Mouse (Mus musculus) stomach, embryonic 14.5 days (tissue): ENCODE data around the gene Kcnab1. TPM values are rescaled to one million over a fixed set of nuclear protein-coding genes. Genes with fewer than 3 reads are reported as not detected.

Experiments used
- ATAC-seq: fragments of 200-750 bp; cut with Nextera tagmentation; 2 replicates; pipeline ENCODE4 v1.8.0; 2017; ENCODE audit warnings: low read depth, moderate TSS enrichment; ENCODE audit not compliant: insufficient number of reproducible peaks, insufficient read depth, low FRiP score
- H3K27ac ChIP-seq: fragments of 300-500 bp; sonication (generic); 2 replicates; pipeline ENCODE4 v1.5.1; 2014; ENCODE audit warnings: mild to moderate bottlenecking, low read length, moderate library complexity, mixed read lengths
- H3K27me3 ChIP-seq: fragments of 300-500 bp; sonication (generic); 2 replicates; pipeline ENCODE4 v1.6.1; 2014; ENCODE audit warnings: low read length, control low read depth, mixed read lengths; ENCODE audit not compliant: control insufficient read depth, insufficient read depth
- H3K36me3 ChIP-seq: fragments of 300-500 bp; sonication (generic); 2 replicates; pipeline ENCODE4 v1.6.1; 2014; ENCODE audit warnings: mild to moderate bottlenecking, control low read depth, low read length, moderate library complexity, mixed read lengths; ENCODE audit not compliant: control insufficient read depth, insufficient read depth
- H3K4me1 ChIP-seq: fragments of 300-500 bp; sonication (generic); 2 replicates; pipeline ENCODE4 v1.6.1; 2014; ENCODE audit warnings: low read length, control low read depth, mixed read lengths; ENCODE audit not compliant: control insufficient read depth, insufficient read depth
- H3K4me2 ChIP-seq: fragments of 300-500 bp; sonication (generic); replicated peaks from 2 replicates; pipeline ENCODE4 v1.6.1; 2014; ENCODE audit warnings: low read depth, low read length, control low read depth
- H3K4me3 ChIP-seq: fragments of 300-500 bp; sonication (generic); 2 replicates; pipeline ENCODE4 v1.5.1; 2014; ENCODE audit warnings: low read depth, low read length, control low read depth
- H3K9ac ChIP-seq: fragments of 300-500 bp; sonication (generic); replicated peaks from 2 replicates; pipeline ENCODE4 v1.6.1; 2014; ENCODE audit warnings: low read depth, mild to moderate bottlenecking, control low read depth, low read length, moderate library complexity, mixed read lengths
- H3K9me3 ChIP-seq: fragments of 300-500 bp; sonication (generic); 2 replicates; pipeline ENCODE4 v1.6.1; 2016; ENCODE audit warnings: low read depth, low read length, control low read depth; ENCODE audit not compliant: control insufficient read depth
- WGBS: fragments of 180-500 bp; shearing (Covaris S2); extraction: QIAGEN DNeasy Blood & Tissue Kit; methylation state at CpG from one replicate; pipeline ENCODE4 v1.1.7; 2014; 5-methylcytosine and 5-hydroxymethylcytosine counted together
- polyA plus RNA-seq: library from polyadenylated mRNA; unstranded; fragments of >200 nt; fragmentation: Nextera tagmentation; extraction: Ambion mirVana; gene quantifications from 2 replicates; pipeline ENCODE4 v1.2.1, GENCODE M21; 2014

Gene Kcnab1
- polyA plus RNA-seq, 1 experiment from 2014 or later: 3.9 TPM

- no peak overlapping the region for H3K4me2 ChIP-seq
- H3K9ac ChIP-seq: no peak overlapping the region
- H3K27ac ChIP-seq: no peak overlapping the region
- H3K9me3 ChIP-seq: no peaks in the 10 kb centered on the region
- H3K27me3 ChIP-seq: no peaks in the 10 kb centered on the region
- 82% methylated on average over 12 of the region's 12 CpGs for WGBS
- H3K4me3 ChIP-seq: no peak overlapping the region
- ATAC-seq: no peak
- no peaks in the 10 kb centered on the region for H3K4me1 ChIP-seq
- H3K36me3 ChIP-seq: no peaks in the 10 kb centered on the region
These were observed 153.6 kb downstream of the Kcnab1 start for GRCm38 (mm10) chr3:65262506-65263422.

- peak; percentile 74; the same call in 1 of the 2 replicates for ATAC-seq
- Histone ChIP-seq H3K27ac (no peak overlapping the region), H3K9me3 (no peaks in the 10 kb centered on the region), H3K4me3 (no peak overlapping the region), H3K27me3 (no peaks in the 10 kb centered on the region), H3K4me2 (no peak overlapping the region), H3K9ac (no peak overlapping the region), H3K36me3 (no peaks in the 10 kb centered on the region), H3K4me1 (no peaks in the 10 kb centered on the region)
- 46% methylated on average over 1 of the region's 1 CpGs for WGBS
These were observed 164.1 kb downstream of the Kcnab1 start for GRCm38 (mm10) chr3:65273317-65273716.

- Histone ChIP-seq H3K4me3 (no peak overlapping the region), H3K27ac (no peak overlapping the region), H3K9ac (no peak overlapping the region), H3K36me3 (no peaks in the 10 kb centered on the region), H3K9me3 (no peaks in the 10 kb centered on the region), H3K4me2 (no peak overlapping the region), H3K4me1 (no peaks in the 10 kb centered on the region), H3K27me3 (no peaks in the 10 kb centered on the region)
- 79% methylated on average over 10 of the region's 10 CpGs for WGBS
- no peak for ATAC-seq
These were observed 168.6 kb downstream of the Kcnab1 start for GRCm38 (mm10) chr3:65277777-65278176.

- whole genome bisulfite sequencing: 85% methylated on average over 2 of the region's 2 CpGs
- Histone ChIP-seq H3K36me3 (no peaks in the 10 kb centered on the region), H3K4me2 (no peak overlapping the region), H3K9ac (no peak overlapping the region), H3K9me3 (no peaks in the 10 kb centered on the region), H3K27me3 (no peaks in the 10 kb centered on the region), H3K4me3 (no peak overlapping the region), H3K27ac (no peak overlapping the region), H3K4me1 (no peaks in the 10 kb centered on the region)
- no peak for ATAC-seq
These were observed 174.2 kb downstream of the Kcnab1 start for GRCm38 (mm10) chr3:65283366-65283765.

GRCm38 (mm10) chr3:65288994-65289393, 179.8 kb downstream of the Kcnab1 start:
- H3K27ac ChIP-seq: no peak overlapping the region
- H3K9me3 ChIP-seq: no peaks in the 10 kb centered on the region
- H3K36me3 ChIP-seq: no peaks in the 10 kb centered on the region
- H3K27me3 ChIP-seq: no peaks in the 10 kb centered on the region
- H3K4me2 ChIP-seq: no peak overlapping the region
- no peak overlapping the region for H3K4me3 ChIP-seq
- no peak for ATAC-seq
- WGBS: 88% methylated on average over 2 of the region's 2 CpGs
- no peaks in the 10 kb centered on the region for H3K4me1 ChIP-seq
- no peak overlapping the region for H3K9ac ChIP-seq

GRCm38 (mm10) chr3:65296996-65297395, 187.8 kb downstream of the Kcnab1 start:
- Histone ChIP-seq H3K36me3 (no peaks in the 10 kb centered on the region), H3K4me2 (no peak overlapping the region), H3K9ac (no peak overlapping the region), H3K27me3 (no peaks in the 10 kb centered on the region), H3K9me3 (no peaks in the 10 kb centered on the region), H3K27ac (no peak overlapping the region), H3K4me1 (no peaks in the 10 kb centered on the region), H3K4me3 (no peak overlapping the region)
- WGBS: 56% methylated on average over 4 of the region's 4 CpGs
- ATAC-seq: no peak

GRCm38 (mm10) chr3:65299205-65299604, 190.0 kb downstream of the Kcnab1 start:
- Histone ChIP-seq H3K9me3 (no peaks in the 10 kb centered on the region), H3K36me3 (no peaks in the 10 kb centered on the region), H3K4me1 (no peaks in the 10 kb centered on the region), H3K27ac (no peak overlapping the region), H3K4me2 (no peak overlapping the region), H3K27me3 (no peaks in the 10 kb centered on the region), H3K4me3 (no peak overlapping the region), H3K9ac (no peak overlapping the region)
- 85% methylated on average over 4 of the region's 4 CpGs for WGBS
- no peak for ATAC-seq

GRCm38 (mm10) chr3:65301531-65301930, 192.3 kb downstream of the Kcnab1 start:
- H3K4me2 ChIP-seq: no peak overlapping the region
- no peaks in the 10 kb centered on the region for H3K9me3 ChIP-seq
- H3K27ac ChIP-seq: no peak overlapping the region
- no peaks in the 10 kb centered on the region for H3K36me3 ChIP-seq
- H3K4me1 ChIP-seq: no peaks in the 10 kb centered on the region
- H3K9ac ChIP-seq: no peak overlapping the region
- no peaks in the 10 kb centered on the region for H3K27me3 ChIP-seq
- 50% methylated on average over 3 of the region's 3 CpGs for WGBS
- no peak for ATAC-seq
- no peak overlapping the region for H3K4me3 ChIP-seq
